Mouse (Mus musculus): ENCODE measurements around the gene Gnai3.

Gnai3 gene

DNA sequence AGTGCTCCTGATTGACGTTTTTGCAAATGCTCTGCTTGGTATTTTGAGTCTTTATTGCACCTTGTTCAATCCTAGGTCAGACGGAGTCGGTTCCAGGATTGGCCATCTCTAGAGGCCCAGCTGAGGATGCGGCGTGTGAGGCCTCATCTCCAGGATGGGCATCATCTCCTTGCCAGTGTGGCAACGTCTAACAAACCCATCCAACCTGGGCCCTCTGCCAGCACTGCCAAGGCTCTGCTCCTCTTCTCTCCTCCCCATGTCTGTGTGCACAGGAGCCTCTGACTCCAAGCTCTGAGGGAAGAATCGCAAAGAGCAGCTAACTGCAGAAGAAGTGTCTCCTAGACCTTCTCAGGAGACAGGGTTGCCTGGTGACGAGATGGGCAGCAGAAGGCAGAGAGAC lies 83.3 kb downstream of the Gnai3 start:
- in situ Hi-C loops (cut with MboI; ENCODE audit: unreplicated experiment in 2 of 2) = loop anchor here (5.0 to 25.0 kb wide), 4 partner anchors 110 to 450 kb away; partner anchors contain the start of gene Ahcyl1 (in 1 of the 2)

DNA sequence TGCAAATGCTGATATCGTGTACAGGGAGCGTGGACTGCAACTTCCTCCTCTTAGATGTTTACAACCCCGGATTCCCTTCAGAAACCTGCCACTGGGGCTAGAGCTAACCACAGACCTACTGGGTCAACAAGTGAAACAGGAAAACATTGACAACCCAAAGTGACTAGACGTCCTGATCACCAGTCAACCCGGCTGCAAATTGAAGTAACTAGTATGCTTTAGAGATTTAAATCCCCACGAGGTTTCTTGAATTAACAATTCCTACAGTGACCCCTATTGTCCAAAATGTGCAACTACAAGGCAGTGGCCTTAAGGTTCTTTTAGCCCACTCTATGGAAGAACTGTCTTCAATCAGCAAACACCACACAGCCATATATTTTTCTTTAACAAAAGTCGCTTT lies 84.5 kb downstream of the Gnai3 start:
- in situ Hi-C loops (cut with MboI; ENCODE audit: unreplicated experiment in 2 of 2) = loop anchor here (5.0 to 25.0 kb wide), 4 partner anchors 109 to 449 kb away; partner anchors contain the start of gene Ahcyl1 (in 1 of the 2)
